Mouse (Mus musculus): Measurements from ENCODE around the gene Arhgap6.

- TF ChIP-seq CTCF (IDR thresholded peaks at IDR 0.05; ENCODE audit: extremely low read depth, insufficient read depth, insufficient read length, insufficient replicate concordance), result no peak
- no peak for TF ChIP-seq POLR2A (IDR thresholded peaks at IDR 0.05; ENCODE audit: low read depth, low read length)
These were observed 47.9 kb upstream of the Arhgap6 start for GRCm38 (mm10) chrX:168747011-168747410.
